24 mouse cellular contexts compared by ENCODE assay signal in genomic region chr11:74996482-74996881, GRCm38 (mm10).
A peak's percentile ranks its signal among the peaks of the same experiment; 100 is the strongest.
DNase-seq lines count a peak whose midpoint lies in the region; ATAC-seq and TF ChIP-seq lines count a peak whose summit lies in the region.
"Had no signal": no experiment of that assay in that cellular context is flagged by ENCODE, and none has a peak within 500 bp of the region (broad histone marks: within the 10 kb centered on the region; RNA-seq: fewer than 3 reads in every experiment).

No protein-coding gene starts in this region.

- H3K27ac ChIP-seq in intestine, embryonic 14.5 days (ENCODE audit: low read depth): peak overlapping the region; percentile 18
- no peak overlapping the region for H3K27ac ChIP-seq in intestine, postnatal 0 days (ENCODE audit: low read depth, low read length)
- 0 out of 2 replicates have a peak overlapping the region, but pooled peaks have one; percentile 2 for H3K27ac ChIP-seq in intestine, embryonic 15.5 days
- H3K27ac ChIP-seq: embryonic facial prominence, embryonic 15.5 days; heart, adult 2 months; heart, embryonic 10.5 days; heart, embryonic 13.5 days; hindbrain, embryonic 12.5 days; hindbrain, embryonic 15.5 days had no signal

- H3K4me2 ChIP-seq in intestine, embryonic 14.5 days (ENCODE audit: low read length): no peak overlapping the region
- no peak overlapping the region for H3K4me2 ChIP-seq in intestine, postnatal 0 days (replicated peaks; ENCODE audit: low read depth)
- H3K4me2 ChIP-seq in intestine, embryonic 15.5 days (replicated peaks): no peak overlapping the region
- H3K4me2 ChIP-seq: embryonic facial prominence, embryonic 12.5 days; embryonic facial prominence, embryonic 15.5 days; heart, embryonic 13.5 days; hindbrain, embryonic 12.5 days; hindbrain, embryonic 15.5 days had no signal

- H3K36me3 ChIP-seq in intestine, embryonic 14.5 days (ENCODE audit: control insufficient read depth, insufficient read depth, low read length): peaks cover 29% of the 10 kb centered on the region; the same call in 1 of the 2 replicates
- H3K36me3 ChIP-seq in intestine, postnatal 0 days (ENCODE audit: control insufficient read depth, insufficient read depth): 0 out of 2 replicates have a peak, but pooled peaks cover 14% of the 10 kb centered on the region
- H3K36me3 ChIP-seq in intestine, embryonic 15.5 days: no peaks in the 10 kb centered on the region

- H3K9me3 ChIP-seq in intestine, embryonic 14.5 days (ENCODE audit: control insufficient read depth, low read length): no peaks in the 10 kb centered on the region
- no peaks in the 10 kb centered on the region for H3K9me3 ChIP-seq in intestine, postnatal 0 days (ENCODE audit: control insufficient read depth)
- no peaks in the 10 kb centered on the region for H3K9me3 ChIP-seq in intestine, embryonic 15.5 days
- H3K9me3 ChIP-seq: embryonic facial prominence, embryonic 12.5 days; embryonic facial prominence, embryonic 15.5 days; G1E; heart, embryonic 10.5 days; heart, embryonic 13.5 days; hindbrain, embryonic 12.5 days; hindbrain, embryonic 15.5 days had no signal

- no peak for TF ChIP-seq CTCF in intestine, postnatal 0 days (IDR thresholded peaks at IDR 0.05; ENCODE audit: low read depth)

- no peak overlapping the region for H3K4me3 ChIP-seq in intestine, embryonic 14.5 days (ENCODE audit: low read depth, low read length)
- H3K4me3 ChIP-seq in intestine, postnatal 0 days (ENCODE audit: low read depth, low read length): no peak overlapping the region
- no peak overlapping the region for H3K4me3 ChIP-seq in intestine, embryonic 15.5 days (replicated peaks)
- H3K4me3 ChIP-seq: embryonic facial prominence, embryonic 12.5 days; embryonic facial prominence, embryonic 15.5 days; heart, adult 2 months; heart, embryonic 10.5 days; heart, embryonic 13.5 days; hindbrain, embryonic 12.5 days; hindbrain, embryonic 15.5 days had no signal

- DNase-seq in intestine, embryonic 14.5 days (ENCODE audit: low spot score): no peak
- DNase-seq in 416B (ENCODE audit: low read depth): peak; percentile 42
- DNase-seq in layer of hippocampus, postnatal 10 days (ENCODE audit: low spot score in 2 of 2): no peak
- DNase-seq: adrenal gland, postnatal 10 days; adrenal gland, postnatal 36 days; cerebellum, adult 2 months; cerebellum, adult 9-11 months; cerebellum, postnatal 25 days; forebrain, postnatal 0 days; gastrocnemius, postnatal 25 days; heart, adult 2 months; kidney, adult 11 months had no signal

- WGBS in intestine, embryonic 14.5 days: 92% methylated on average over 1 of the region's 1 CpGs
- 81% methylated on average over 1 of the region's 1 CpGs for WGBS in intestine, postnatal 0 days
- WGBS in intestine, embryonic 15.5 days: 76% methylated on average over 1 of the region's 1 CpGs

- ATAC-seq in intestine, embryonic 14.5 days (replicated peaks; ENCODE audit: low FRiP score, low TSS enrichment, low read depth): no peak
- no peak for ATAC-seq in intestine, postnatal 0 days
- no peak for ATAC-seq in intestine, embryonic 15.5 days
- ATAC-seq in CD4-positive, CD25-positive, alpha-beta regulatory T cell, adult 4 months: no peak
- ATAC-seq: forebrain, embryonic 14.5 days; forebrain, postnatal 0 days; Patski had no signal

- H3K4me1 ChIP-seq in intestine, embryonic 14.5 days (replicated peaks; ENCODE audit: control insufficient read depth, insufficient read depth, low read length): peaks cover 21% of the 10 kb centered on the region
- no peaks in the 10 kb centered on the region for H3K4me1 ChIP-seq in intestine, postnatal 0 days (replicated peaks; ENCODE audit: control insufficient read depth, insufficient read depth, low read length)
- H3K4me1 ChIP-seq in intestine, embryonic 15.5 days (replicated peaks): 0 out of 2 replicates have a peak, but pooled peaks cover 16% of the 10 kb centered on the region

- H3K27me3 ChIP-seq in intestine, embryonic 14.5 days (replicated peaks; ENCODE audit: control insufficient read depth, insufficient read depth, low read length): no peaks in the 10 kb centered on the region
- no peaks in the 10 kb centered on the region for H3K27me3 ChIP-seq in intestine, postnatal 0 days (replicated peaks; ENCODE audit: control insufficient read depth, insufficient read depth, low read length)
- no peaks in the 10 kb centered on the region for H3K27me3 ChIP-seq in intestine, embryonic 15.5 days (replicated peaks)
- H3K27me3 ChIP-seq: embryonic facial prominence, embryonic 12.5 days; embryonic facial prominence, embryonic 15.5 days; heart, embryonic 13.5 days; hindbrain, embryonic 12.5 days; hindbrain, embryonic 15.5 days; Patski had no signal

- no peak overlapping the region for H3K9ac ChIP-seq in intestine, embryonic 14.5 days (ENCODE audit: low read length)
- H3K9ac ChIP-seq in intestine, postnatal 0 days (ENCODE audit: low read depth, low read length): no peak overlapping the region
- H3K9ac ChIP-seq in intestine, embryonic 15.5 days: no peak overlapping the region
- H3K9ac ChIP-seq: embryonic facial prominence, embryonic 12.5 days; embryonic facial prominence, embryonic 15.5 days; forebrain, postnatal 0 days; heart, embryonic 13.5 days; hindbrain, embryonic 12.5 days; hindbrain, embryonic 15.5 days had no signal
